Mouse (Mus musculus) limb, embryonic 11.5 days (tissue): ENCODE measurements around the gene Tgfbr2. TPM values are rescaled to one million over a fixed set of nuclear protein-coding genes. Genes with fewer than 3 reads are reported as not detected.

Experiments
- ATAC-seq: fragments of 200-750 bp; cut with Nextera tagmentation; 2 replicates; pipeline ENCODE4 v1.8.0; 2017; ENCODE audit warnings: low read depth; ENCODE audit not compliant: insufficient number of reproducible peaks, low FRiP score, low TSS enrichment
- DNase-seq: peaks from one replicate; pipeline ENCODE4 v3.0.0-alpha.2; 2015; ENCODE audit warnings: low spot score
- H3K27ac ChIP-seq: fragments of 300-500 bp; sonication (generic); replicated peaks from 2 replicates; pipeline ENCODE4 v1.5.1; 2014; ENCODE audit warnings: low read depth, mild to moderate bottlenecking, low read length
- H3K27me3 ChIP-seq: fragments of 300-500 bp; sonication (generic); 2 replicates; pipeline ENCODE4 v1.6.1; 2014; ENCODE audit warnings: mild to moderate bottlenecking, low read length, mixed read lengths; ENCODE audit not compliant: control insufficient read depth, insufficient read depth
- H3K36me3 ChIP-seq: fragments of 300-500 bp; sonication (generic); 2 replicates; pipeline ENCODE4 v1.6.1; 2014; ENCODE audit warnings: mild to moderate bottlenecking, low read length, moderate library complexity, mixed read lengths; ENCODE audit not compliant: control insufficient read depth, insufficient read depth
- H3K4me1 ChIP-seq: fragments of 300-500 bp; sonication (generic); 2 replicates; pipeline ENCODE4 v1.6.1; 2014; ENCODE audit warnings: low read length, mixed read lengths; ENCODE audit not compliant: control insufficient read depth, insufficient read depth
- H3K4me2 ChIP-seq: fragments of 300-500 bp; sonication (generic); 2 replicates; pipeline ENCODE4 v1.6.1; 2014; ENCODE audit warnings: low read depth, mild to moderate bottlenecking, moderate library complexity; ENCODE audit not compliant: severe bottlenecking
- H3K4me3 ChIP-seq: fragments of 300-500 bp; sonication (generic); 2 replicates; pipeline ENCODE4 v1.5.1; 2014; ENCODE audit warnings: low read depth, low read length
- H3K9ac ChIP-seq: fragments of 300-500 bp; sonication (generic); 2 replicates; pipeline ENCODE4 v1.6.1; 2014; ENCODE audit warnings: mild to moderate bottlenecking, low read length
- H3K9me3 ChIP-seq: fragments of 300-500 bp; sonication (generic); 2 replicates; pipeline ENCODE4 v1.6.1; 2016; ENCODE audit warnings: low read length; ENCODE audit not compliant: control insufficient read depth
- WGBS: fragments of 180-500 bp; shearing (Covaris S2); extraction: QIAGEN DNeasy Blood & Tissue Kit; methylation state at CpG from one replicate; pipeline ENCODE4 v1.1.7; 2014; 5-methylcytosine and 5-hydroxymethylcytosine counted together
- polyA plus RNA-seq: library from polyadenylated mRNA; unstranded; fragments of >200 nt; fragmentation: Nextera tagmentation; extraction: Ambion mirVana; gene quantifications from 2 replicates; pipeline ENCODE4 v1.2.1, GENCODE M21; 2014

The Tgfbr2 gene
- polyA plus RNA-seq, 1 experiment from 2014 or later = 14.8 TPM

- 64% methylated on average over 4 of the region's 4 CpGs for WGBS
- DNase-seq (no peak), ATAC-seq (peak; percentile 40; the same call in 1 of the 2 replicates)
- Histone ChIP-seq H3K4me3 (no peak overlapping the region), H3K4me1 (no peaks in the 10 kb centered on the region), H3K27me3 (no peaks in the 10 kb centered on the region), H3K27ac (0 out of 2 replicates have a peak overlapping the region, but pooled peaks have one; percentile 3), H3K4me2 (no peak overlapping the region), H3K36me3 (no peaks in the 10 kb centered on the region), H3K9me3 (no peaks in the 10 kb centered on the region), H3K9ac (no peak overlapping the region)
These were observed 43.6 kb upstream of the Tgfbr2 start for GRCm38 (mm10) chr9:116218780-116219179.

GRCm38 (mm10) chr9:116217099-116217498, 41.9 kb upstream of the Tgfbr2 start:
- ATAC-seq (no peak), DNase-seq (no peak)
- no peak overlapping the region for H3K4me3 ChIP-seq
- H3K9me3 ChIP-seq = no peaks in the 10 kb centered on the region
- no peak overlapping the region for H3K9ac ChIP-seq
- no peaks in the 10 kb centered on the region for H3K36me3 ChIP-seq
- no peaks in the 10 kb centered on the region for H3K4me1 ChIP-seq
- WGBS = 94% methylated on average over 7 of the region's 7 CpGs
- no peak overlapping the region for H3K27ac ChIP-seq
- H3K4me2 ChIP-seq = no peak overlapping the region
- H3K27me3 ChIP-seq = no peaks in the 10 kb centered on the region

GRCm38 (mm10) chr9:116216677-116217076, 41.5 kb upstream of the Tgfbr2 start:
- no peak for ATAC-seq
- Histone ChIP-seq H3K27ac (no peak overlapping the region), H3K9ac (no peak overlapping the region), H3K4me1 (no peaks in the 10 kb centered on the region), H3K9me3 (no peaks in the 10 kb centered on the region), H3K27me3 (no peaks in the 10 kb centered on the region), H3K36me3 (no peaks in the 10 kb centered on the region), H3K4me3 (no peak overlapping the region), H3K4me2 (no peak overlapping the region)
- 91% methylated on average over 10 of the region's 10 CpGs for WGBS
- DNase-seq = no peak

GRCm38 (mm10) chr9:116214296-116214695, 39.1 kb upstream of the Tgfbr2 start:
- DNase-seq = no peak
- Histone ChIP-seq H3K4me2 (no peak overlapping the region), H3K27me3 (no peaks in the 10 kb centered on the region), H3K4me1 (no peaks in the 10 kb centered on the region), H3K36me3 (no peaks in the 10 kb centered on the region), H3K9me3 (no peaks in the 10 kb centered on the region), H3K27ac (no peak overlapping the region), H3K9ac (no peak overlapping the region), H3K4me3 (no peak overlapping the region)
- no peak for ATAC-seq
- WGBS = 87% methylated on average over 6 of the region's 6 CpGs

GRCm38 (mm10) chr9:116212915-116213619, 37.9 kb upstream of the Tgfbr2 start:
- 74% methylated on average over 8 of the region's 8 CpGs for WGBS
- no peak for ATAC-seq
- Histone ChIP-seq H3K4me3 (no peak overlapping the region), H3K27me3 (no peaks in the 10 kb centered on the region), H3K9me3 (no peaks in the 10 kb centered on the region), H3K36me3 (no peaks in the 10 kb centered on the region), H3K9ac (no peak overlapping the region), H3K4me1 (no peaks in the 10 kb centered on the region), H3K4me2 (no peak overlapping the region), H3K27ac (no peak overlapping the region)
- DNase-seq = no peak

GRCm38 (mm10) chr9:116212069-116212468, 36.9 kb upstream of the Tgfbr2 start:
- no peaks in the 10 kb centered on the region for H3K36me3 ChIP-seq
- H3K9ac ChIP-seq = no peak overlapping the region
- H3K27ac ChIP-seq = no peak overlapping the region
- 84% methylated on average over 12 of the region's 12 CpGs for WGBS
- no peak overlapping the region for H3K4me3 ChIP-seq
- no peaks in the 10 kb centered on the region for H3K9me3 ChIP-seq
- H3K4me1 ChIP-seq = no peaks in the 10 kb centered on the region
- no peak for DNase-seq
- H3K4me2 ChIP-seq = no peak overlapping the region
- no peak for ATAC-seq
- no peaks in the 10 kb centered on the region for H3K27me3 ChIP-seq

- no peak overlapping the region for H3K27ac ChIP-seq
- WGBS = 87% methylated on average over 16 of the region's 16 CpGs
- ATAC-seq (no peak), DNase-seq (no peak)
- no peaks in the 10 kb centered on the region for H3K9me3 ChIP-seq
- H3K4me1 ChIP-seq = no peaks in the 10 kb centered on the region
- no peak overlapping the region for H3K4me3 ChIP-seq
- no peaks in the 10 kb centered on the region for H3K27me3 ChIP-seq
- H3K9ac ChIP-seq = no peak overlapping the region
- no peak overlapping the region for H3K4me2 ChIP-seq
- no peaks in the 10 kb centered on the region for H3K36me3 ChIP-seq
These were observed 33.2 kb upstream of the Tgfbr2 start for GRCm38 (mm10) chr9:116208169-116208904.

GRCm38 (mm10) chr9:116206901-116207300, 31.7 kb upstream of the Tgfbr2 start:
- Histone ChIP-seq H3K27me3 (no peaks in the 10 kb centered on the region), H3K4me2 (no peak overlapping the region), H3K4me3 (no peak overlapping the region), H3K36me3 (no peaks in the 10 kb centered on the region), H3K27ac (no peak overlapping the region), H3K9me3 (no peaks in the 10 kb centered on the region), H3K9ac (no peak overlapping the region), H3K4me1 (no peaks in the 10 kb centered on the region)
- ATAC-seq (no peak), DNase-seq (no peak)
- 78% methylated on average over 2 of the region's 2 CpGs for WGBS
